Mouse (Mus musculus) T-helper 2 cell (primary cell): ENCODE data around the gene Akap13.
"Not testable (repeated sequence)": the region's sequence is repeated elsewhere in the genome, so short reads cannot be mapped to it uniquely, and the experiment has no call there.

Experiments
- in situ Hi-C: fragments of 300-600 bp; cut with MboI, MseI; formaldehyde crosslinking; loops from one replicate; pipeline ENCODE4 v1.15.1; 2025; ENCODE audit warnings: high pct_unique_total_duplicates

Akap13 gene

DNA sequence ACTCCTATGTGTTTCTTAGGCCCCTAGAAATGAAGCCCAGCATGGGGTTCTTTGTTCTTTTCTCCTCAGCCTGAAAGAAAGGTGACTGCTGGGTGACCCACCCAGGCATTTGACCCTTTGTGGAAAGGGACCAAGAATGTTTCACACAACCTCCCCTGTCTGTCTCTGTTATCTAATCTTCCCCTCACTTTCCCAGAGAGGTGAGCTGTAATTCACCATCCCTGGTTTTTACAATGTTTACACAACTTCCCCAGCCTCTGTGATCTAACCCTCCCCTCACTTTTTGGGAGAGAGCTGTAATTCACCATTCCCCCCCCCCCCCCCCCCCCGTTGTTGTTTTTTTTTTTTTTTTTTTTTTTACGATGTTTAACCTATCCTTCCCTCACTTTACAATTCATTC lies 331.5 kb downstream of the Akap13 start:
- in situ Hi-C loops: no loop called here

- in situ Hi-C loops: no loop called here
Measured at GRCm38 (mm10) chr7:75787371-75787770, 332.0 kb downstream of the Akap13 start.

GRCm38 (mm10) chr7:75788069-75788800 lies 332.9 kb downstream of the Akap13 start:
- in situ Hi-C loops: not testable (repeated sequence)

GRCm38 (mm10) chr7:75788801-75789135 lies 333.4 kb downstream of the Akap13 start:
- in situ Hi-C loops: not testable (repeated sequence)

DNA sequence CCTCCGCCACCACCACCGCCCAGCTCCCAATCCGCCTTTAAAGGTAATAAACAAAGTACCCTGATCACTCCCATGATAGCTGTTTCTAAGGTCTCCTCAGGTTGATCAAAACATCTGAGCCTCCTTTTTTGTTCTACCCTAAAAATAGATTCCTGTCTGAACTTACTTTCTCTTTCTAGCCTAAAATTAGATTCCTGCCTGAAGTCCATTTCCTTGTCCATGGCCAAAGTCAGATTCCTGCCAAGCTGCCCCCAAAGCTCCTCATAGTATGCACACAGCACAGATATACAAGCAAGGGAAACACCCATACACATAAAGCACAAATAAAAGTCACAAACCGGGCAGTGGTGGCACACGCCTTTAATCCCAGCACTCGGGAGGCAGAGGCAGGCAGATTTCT lies 334.4 kb downstream of the Akap13 start:
- in situ Hi-C loops: no loop called here

DNA sequence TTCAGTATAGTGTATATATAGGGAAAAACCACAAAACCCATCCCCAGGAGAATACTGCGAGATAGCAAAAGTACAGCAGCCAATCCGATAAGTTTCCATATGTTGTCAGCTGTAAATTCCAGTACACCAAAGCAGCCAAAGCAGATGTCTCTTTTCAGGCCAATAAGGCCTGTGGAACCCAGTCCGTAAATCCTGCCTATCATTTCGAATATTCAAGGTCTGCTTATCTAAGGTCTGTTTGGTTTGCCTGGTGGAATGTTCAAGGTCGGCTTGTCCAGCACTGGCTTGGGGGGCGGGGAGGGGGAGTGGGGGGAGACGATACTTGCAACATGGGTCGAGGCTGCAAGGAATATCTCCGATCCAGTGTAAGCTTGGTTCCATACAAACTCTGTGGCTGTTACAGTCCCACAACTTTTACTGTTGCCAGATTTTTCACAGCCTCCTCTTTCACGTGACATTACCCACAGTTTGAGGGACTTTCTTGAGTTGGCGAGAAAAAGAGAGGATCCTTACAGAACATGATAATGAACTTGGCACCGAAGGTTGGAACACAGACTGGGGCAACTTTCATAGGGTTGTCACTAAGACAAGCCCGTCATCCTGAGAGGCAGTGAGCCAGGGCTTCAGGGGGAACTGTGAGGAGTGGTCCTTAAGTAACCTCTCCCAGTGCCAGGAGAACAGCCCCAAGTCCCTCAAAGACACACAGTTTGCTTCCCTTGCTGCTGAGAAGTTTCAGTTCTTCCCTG lies 335.9 kb downstream of the Akap13 start:
- in situ Hi-C loops: not testable (repeated sequence)

DNA sequence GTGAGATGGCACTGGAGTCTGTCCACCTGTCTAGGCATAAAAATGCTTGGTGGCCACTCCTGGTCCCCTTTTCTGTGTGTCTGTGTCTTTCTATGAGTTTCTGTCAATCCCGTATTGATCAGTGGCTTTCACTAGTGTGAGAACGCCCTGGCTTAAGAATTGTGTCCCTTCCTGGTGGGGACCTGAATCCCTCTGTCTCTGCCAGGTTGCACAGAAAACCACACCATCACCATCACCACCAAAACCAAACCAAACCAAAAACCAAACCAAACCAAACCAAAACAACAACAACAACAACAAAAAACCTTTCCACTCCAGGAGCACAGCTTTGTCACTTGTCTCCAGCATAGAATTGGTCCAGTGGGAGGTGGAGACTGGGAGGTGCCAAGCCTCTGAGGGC lies 337.8 kb downstream of the Akap13 start:
- in situ Hi-C loops: no loop called here

DNA sequence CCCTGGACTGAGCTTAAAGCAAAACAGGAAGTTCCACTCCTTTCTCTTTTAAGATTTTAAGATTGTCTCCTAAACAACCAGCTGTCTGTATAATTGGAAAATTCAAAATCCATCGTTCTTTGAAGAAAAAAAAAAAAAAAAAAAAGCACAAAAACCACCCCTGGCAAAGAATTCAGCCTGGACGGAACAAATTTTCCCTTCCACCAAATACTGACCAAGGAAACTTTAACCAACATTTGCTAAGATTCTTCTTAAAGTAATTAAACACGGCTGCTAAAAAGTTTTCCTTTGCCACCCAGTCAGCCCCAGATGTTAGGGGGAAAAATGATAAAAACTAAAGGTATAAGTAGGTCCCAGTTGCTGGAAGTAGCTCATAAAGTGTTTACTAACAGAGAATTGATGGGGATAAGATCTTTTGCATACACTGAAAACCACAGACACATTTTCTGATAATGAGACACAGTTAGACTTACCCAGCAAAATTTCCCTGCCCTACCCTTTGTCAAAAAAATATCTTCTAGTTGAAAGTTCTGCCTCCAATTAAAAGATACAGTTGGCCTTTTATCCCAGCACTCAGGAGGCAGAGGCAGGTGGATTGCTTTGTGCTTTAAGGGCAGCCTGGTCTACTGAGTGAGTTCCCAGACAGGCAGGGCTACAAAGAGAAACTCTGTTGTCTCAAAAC lies 338.5 kb downstream of the Akap13 start:
- in situ Hi-C loops: no loop called here

GRCm38 (mm10) chr7:75795106-75795505 lies 339.8 kb downstream of the Akap13 start:
- in situ Hi-C loops: loop anchor here (5.0 kb wide), 1 partner anchor 37 kb away; no protein-coding TSS in a partner anchor

GRCm38 (mm10) chr7:75796474-75796873 lies 341.1 kb downstream of the Akap13 start:
- in situ Hi-C loops: loop anchor here (5.0 kb wide), 1 partner anchor 36 kb away; no protein-coding TSS in a partner anchor

- in situ Hi-C loops: no loop called here
Measured at GRCm38 (mm10) chr7:75800530-75800929, 345.2 kb downstream of the Akap13 start.

DNA sequence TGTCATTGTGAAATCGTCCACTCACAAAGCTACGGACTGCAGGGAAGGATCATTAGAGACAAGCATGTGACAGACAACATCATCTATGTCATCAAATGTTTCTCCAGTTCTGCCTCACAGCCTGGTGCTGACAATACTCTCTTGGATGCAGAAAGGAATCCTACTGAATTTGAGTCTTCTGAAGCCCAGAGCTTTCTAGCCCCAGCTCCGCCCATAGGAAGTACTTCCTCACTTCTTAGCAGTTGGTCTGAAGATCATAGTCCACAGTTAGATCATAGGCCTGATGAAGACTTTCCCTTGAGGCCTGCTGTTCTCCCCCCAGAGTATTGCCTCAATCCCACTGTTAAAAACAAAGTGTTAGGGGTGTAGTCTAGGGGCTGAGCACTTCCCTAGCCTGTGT lies 345.7 kb downstream of the Akap13 start:
- in situ Hi-C loops: no loop called here

DNA sequence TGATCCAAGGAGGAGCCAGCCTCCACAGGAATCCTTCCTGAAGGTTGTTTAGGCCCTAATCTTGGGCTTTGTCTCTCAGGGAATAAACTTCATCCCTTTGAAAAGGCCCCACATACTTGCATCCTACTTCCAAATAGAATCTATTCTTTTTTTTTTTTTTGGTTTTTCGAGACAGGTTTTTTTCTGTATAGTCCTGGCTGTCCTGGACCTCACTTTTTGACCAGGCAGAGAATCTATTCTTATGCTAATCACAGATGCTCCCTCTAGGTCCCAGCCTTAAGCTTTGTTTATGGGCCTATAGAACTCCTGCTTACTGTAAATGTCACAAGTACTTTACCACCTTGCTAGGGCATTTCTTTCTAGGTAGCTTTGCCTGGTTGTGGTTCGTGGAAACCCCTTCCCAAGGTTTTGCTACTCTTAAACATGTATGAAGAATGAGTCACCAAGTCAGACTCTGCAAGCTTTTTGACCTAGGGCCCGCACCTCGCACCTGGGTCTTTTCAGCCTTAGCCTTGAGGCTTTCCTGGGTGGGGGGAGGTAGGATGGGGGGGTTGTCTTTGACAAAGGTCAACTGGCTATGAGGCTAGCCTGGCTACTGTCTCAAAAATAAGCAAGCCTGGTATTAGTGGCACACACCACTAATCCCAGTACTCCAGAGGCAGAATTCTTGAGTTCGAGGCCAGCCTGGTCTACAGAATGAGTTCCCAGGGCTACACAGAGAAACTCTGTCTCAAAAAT lies 346.5 kb downstream of the Akap13 start:
- in situ Hi-C loops: no loop called here

DNA sequence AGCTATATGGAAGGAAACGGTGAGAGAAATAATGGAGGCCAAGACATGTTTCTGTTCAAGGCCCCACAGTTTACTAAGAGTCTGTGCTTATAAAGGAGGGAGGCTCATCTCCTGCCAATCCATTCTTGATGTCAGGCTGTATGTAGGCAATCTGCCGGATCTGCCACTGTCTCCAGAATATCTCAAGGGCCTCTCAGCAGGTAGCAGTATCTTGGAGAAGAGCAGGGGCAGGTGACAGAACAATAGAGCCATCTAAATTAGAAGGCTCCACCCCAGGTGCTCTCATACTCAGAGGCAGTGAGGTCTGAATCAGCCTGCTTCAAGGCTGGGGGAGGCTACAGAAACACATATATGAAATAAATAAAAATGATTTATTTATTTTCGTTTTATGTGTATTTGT lies 347.6 kb downstream of the Akap13 start:
- in situ Hi-C loops: no loop called here
